Mouse (Mus musculus): ENCODE measurements around the gene Frmd7. TPM values are rescaled to one million over a fixed set of nuclear protein-coding genes. Genes with fewer than 3 reads are reported as not detected.

Gene Frmd7
- total RNA-seq (2023) = not detected

DNA sequence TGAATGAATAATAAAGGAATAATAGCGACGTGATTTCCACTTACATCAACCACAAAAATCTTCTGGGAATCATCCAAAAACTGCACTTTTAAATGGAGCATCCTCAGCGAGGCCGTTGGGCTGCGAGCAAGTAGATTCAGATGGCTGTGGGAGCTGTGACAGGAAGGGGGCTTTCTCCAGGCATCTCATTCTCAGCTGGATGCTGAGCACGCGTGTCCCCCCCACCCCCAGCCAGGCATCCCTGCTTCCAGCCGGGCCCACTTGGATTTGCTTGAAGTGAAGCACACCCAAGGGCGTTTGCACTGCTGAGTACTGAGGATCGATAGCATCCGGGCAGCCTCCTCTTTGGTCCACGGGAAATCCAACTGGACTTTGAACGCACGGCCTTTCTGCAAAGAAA lies at the start of gene Frmd7:
Gene Frmd7 (minus strand): TSS at position 101 of the 400 bp plus-strand sequence.

Other genes starting within 250 kb of the Frmd7 start
- gene Stk26, start 101.7 kb downstream of the Frmd7 start, total RNA-seq (2023) = 76.8 TPM
- 38.8 TPM for gene Rap2c, start 75.3 kb upstream of the Frmd7 start, total RNA-seq (2023)